Mouse (Mus musculus) limb, embryonic 11.5 days (tissue): ENCODE data around the gene Ccdc86. TPM values are rescaled to one million over a fixed set of nuclear protein-coding genes. Genes with fewer than 3 reads are reported as not detected.

ENCODE experiments used
- ATAC-seq: fragments of 200-750 bp; cut with Nextera tagmentation; 2 replicates; pipeline ENCODE4 v1.8.0; 2017; ENCODE audit warnings: low read depth; ENCODE audit not compliant: insufficient number of reproducible peaks, low FRiP score, low TSS enrichment
- DNase-seq: peaks from one replicate; pipeline ENCODE4 v3.0.0-alpha.2; 2015; ENCODE audit warnings: low spot score
- H3K27ac ChIP-seq: fragments of 300-500 bp; sonication (generic); replicated peaks from 2 replicates; pipeline ENCODE4 v1.5.1; 2014; ENCODE audit warnings: low read depth, mild to moderate bottlenecking, low read length
- H3K27me3 ChIP-seq: fragments of 300-500 bp; sonication (generic); 2 replicates; pipeline ENCODE4 v1.6.1; 2014; ENCODE audit warnings: mild to moderate bottlenecking, low read length, mixed read lengths; ENCODE audit not compliant: control insufficient read depth, insufficient read depth
- H3K36me3 ChIP-seq: fragments of 300-500 bp; sonication (generic); 2 replicates; pipeline ENCODE4 v1.6.1; 2014; ENCODE audit warnings: mild to moderate bottlenecking, low read length, moderate library complexity, mixed read lengths; ENCODE audit not compliant: control insufficient read depth, insufficient read depth
- H3K4me1 ChIP-seq: fragments of 300-500 bp; sonication (generic); 2 replicates; pipeline ENCODE4 v1.6.1; 2014; ENCODE audit warnings: low read length, mixed read lengths; ENCODE audit not compliant: control insufficient read depth, insufficient read depth
- H3K4me2 ChIP-seq: fragments of 300-500 bp; sonication (generic); 2 replicates; pipeline ENCODE4 v1.6.1; 2014; ENCODE audit warnings: low read depth, mild to moderate bottlenecking, moderate library complexity; ENCODE audit not compliant: severe bottlenecking
- H3K4me3 ChIP-seq: fragments of 300-500 bp; sonication (generic); 2 replicates; pipeline ENCODE4 v1.5.1; 2014; ENCODE audit warnings: low read depth, low read length
- H3K9ac ChIP-seq: fragments of 300-500 bp; sonication (generic); 2 replicates; pipeline ENCODE4 v1.6.1; 2014; ENCODE audit warnings: mild to moderate bottlenecking, low read length
- H3K9me3 ChIP-seq: fragments of 300-500 bp; sonication (generic); 2 replicates; pipeline ENCODE4 v1.6.1; 2016; ENCODE audit warnings: low read length; ENCODE audit not compliant: control insufficient read depth
- WGBS: fragments of 180-500 bp; shearing (Covaris S2); extraction: QIAGEN DNeasy Blood & Tissue Kit; methylation state at CpG from one replicate; pipeline ENCODE4 v1.1.7; 2014; 5-methylcytosine and 5-hydroxymethylcytosine counted together
- polyA plus RNA-seq: library from polyadenylated mRNA; unstranded; fragments of >200 nt; fragmentation: Nextera tagmentation; extraction: Ambion mirVana; gene quantifications from 2 replicates; pipeline ENCODE4 v1.2.1, GENCODE M21; 2014

Ccdc86 gene
- polyA plus RNA-seq, 1 experiment from 2014 or later: 32.3 TPM

- 85% methylated on average over 6 of the region's 6 CpGs for WGBS
- Histone ChIP-seq H3K9me3 (no peaks in the 10 kb centered on the region), H3K36me3 (peaks cover 9% of the 10 kb centered on the region; the same call in 1 of the 2 replicates), H3K9ac (no peak overlapping the region), H3K4me3 (no peak overlapping the region), H3K4me1 (no peaks in the 10 kb centered on the region), H3K27ac (no peak overlapping the region), H3K4me2 (no peak overlapping the region), H3K27me3 (no peaks in the 10 kb centered on the region)
- DNase-seq: no peak
- ATAC-seq: no peak
Observed at GRCm38 (mm10) chr19:10909087-10909721, 39.9 kb downstream of the Ccdc86 start.

GRCm38 (mm10) chr19:10907891-10908290 lies 41.2 kb downstream of the Ccdc86 start:
- DNase-seq (peak; percentile 64), ATAC-seq (no peak)
- Histone ChIP-seq H3K4me1 (no peaks in the 10 kb centered on the region), H3K4me3 (no peak overlapping the region), H3K36me3 (peaks cover 18% of the 10 kb centered on the region), H3K27ac (no peak overlapping the region), H3K9me3 (no peaks in the 10 kb centered on the region), H3K27me3 (no peaks in the 10 kb centered on the region), H3K9ac (no peak overlapping the region), H3K4me2 (no peak overlapping the region)
- 56% methylated on average over 3 of the region's 3 CpGs for WGBS

GRCm38 (mm10) chr19:10905728-10906000 lies 43.4 kb downstream of the Ccdc86 start:
- H3K4me2 ChIP-seq: no peak overlapping the region
- H3K36me3 ChIP-seq: peaks cover 28% of the 10 kb centered on the region
- H3K27me3 ChIP-seq: no peaks in the 10 kb centered on the region
- H3K9me3 ChIP-seq: no peaks in the 10 kb centered on the region
- DNase-seq (no peak), ATAC-seq (no peak)
- no peak overlapping the region for H3K27ac ChIP-seq
- WGBS: 92% methylated on average over 5 of the region's 5 CpGs
- H3K4me1 ChIP-seq: no peaks in the 10 kb centered on the region
- H3K4me3 ChIP-seq: no peak overlapping the region
- H3K9ac ChIP-seq: no peak overlapping the region

- DNase-seq (peak; percentile 28), ATAC-seq (0 out of 2 replicates have a peak, but pooled peaks have one; percentile 52)
- no peaks in the 10 kb centered on the region for H3K27me3 ChIP-seq
- WGBS: 55% methylated on average over 7 of the region's 7 CpGs
- no peak overlapping the region for H3K9ac ChIP-seq
- H3K4me3 ChIP-seq: no peak overlapping the region
- H3K4me1 ChIP-seq: no peaks in the 10 kb centered on the region
- H3K36me3 ChIP-seq: peaks cover 33% of the 10 kb centered on the region
- H3K27ac ChIP-seq: no peak overlapping the region
- no peaks in the 10 kb centered on the region for H3K9me3 ChIP-seq
- H3K4me2 ChIP-seq: no peak overlapping the region
Observed at GRCm38 (mm10) chr19:10904927-10905727, 43.9 kb downstream of the Ccdc86 start.

- Histone ChIP-seq H3K27me3 (no peaks in the 10 kb centered on the region), H3K27ac (no peak overlapping the region), H3K9me3 (no peaks in the 10 kb centered on the region), H3K9ac (no peak overlapping the region), H3K4me2 (no peak overlapping the region), H3K4me1 (no peaks in the 10 kb centered on the region), H3K4me3 (no peak overlapping the region), H3K36me3 (peaks cover 38% of the 10 kb centered on the region)
- whole genome bisulfite sequencing: 92% methylated on average over 5 of the region's 5 CpGs
- ATAC-seq (no peak), DNase-seq (no peak)
Observed at GRCm38 (mm10) chr19:10904512-10904911, 44.6 kb downstream of the Ccdc86 start.

GRCm38 (mm10) chr19:10901046-10901445 lies 48.0 kb downstream of the Ccdc86 start:
- no peaks in the 10 kb centered on the region for H3K27me3 ChIP-seq
- 0 out of 2 replicates have a peak, but pooled peaks cover 6% of the 10 kb centered on the region for H3K4me1 ChIP-seq
- WGBS: 94% methylated on average over 5 of the region's 5 CpGs
- peaks cover 41% of the 10 kb centered on the region for H3K36me3 ChIP-seq
- H3K9me3 ChIP-seq: no peaks in the 10 kb centered on the region
- ATAC-seq (no peak), DNase-seq (no peak)
- H3K4me3 ChIP-seq: no peak overlapping the region
- H3K4me2 ChIP-seq: no peak overlapping the region
- H3K9ac ChIP-seq: no peak overlapping the region
- no peak overlapping the region for H3K27ac ChIP-seq

GRCm38 (mm10) chr19:10900315-10900714 lies 48.8 kb downstream of the Ccdc86 start:
- Histone ChIP-seq H3K4me1 (0 out of 2 replicates have a peak, but pooled peaks cover 6% of the 10 kb centered on the region), H3K4me2 (no peak overlapping the region), H3K9me3 (no peaks in the 10 kb centered on the region), H3K27me3 (no peaks in the 10 kb centered on the region), H3K9ac (no peak overlapping the region), H3K4me3 (no peak overlapping the region), H3K36me3 (peaks cover 39% of the 10 kb centered on the region), H3K27ac (no peak overlapping the region)
- 89% methylated on average over 6 of the region's 6 CpGs for WGBS
- no peak for DNase-seq
- no peak for ATAC-seq

- Histone ChIP-seq H3K27me3 (no peaks in the 10 kb centered on the region), H3K36me3 (peaks cover 22% of the 10 kb centered on the region), H3K4me3 (no peak overlapping the region), H3K9ac (no peak overlapping the region), H3K27ac (no peak overlapping the region), H3K9me3 (no peaks in the 10 kb centered on the region), H3K4me2 (no peak overlapping the region), H3K4me1 (0 out of 2 replicates have a peak, but pooled peaks cover 6% of the 10 kb centered on the region)
- ATAC-seq (no peak), DNase-seq (no peak)
- 86% methylated on average over 8 of the region's 8 CpGs for WGBS
Observed at GRCm38 (mm10) chr19:10897491-10897890, 51.6 kb downstream of the Ccdc86 start.
